Mouse (Mus musculus): ENCODE results near the gene Med28. TPM values are rescaled to one million over a fixed set of nuclear protein-coding genes. Genes with fewer than 3 reads are reported as not detected.

The Med28 gene
- polyA plus RNA-seq, 1 experiment: 4.4 TPM

- H3K9me3 ChIP-seq (ENCODE audit: control insufficient read depth, low read length): no peaks in the 10 kb centered on the region
- TF ChIP-seq TAL1 (IDR thresholded peaks at IDR 0.05; ENCODE audit: low read length) (no peak), GATA1 (IDR thresholded peaks at IDR 0.05; ENCODE audit: low read length) (no peak)
- no peaks in the 10 kb centered on the region for H3K27me3 ChIP-seq (ENCODE audit: control insufficient read depth)
- no peak overlapping the region for H3K4me3 ChIP-seq (replicated peaks)
- peaks cover 21% of the 10 kb centered on the region for H3K4me1 ChIP-seq (ENCODE audit: control insufficient read depth)
- H3K36me3 ChIP-seq (ENCODE audit: control insufficient read depth): peaks cover 43% of the 10 kb centered on the region
These were observed 23.0 kb upstream of the Med28 start for GRCm38 (mm10) chr5:45496930-45497550.

- TF ChIP-seq TAL1 (IDR thresholded peaks at IDR 0.05; ENCODE audit: low read length): no peak
- TF ChIP-seq GATA1 (IDR thresholded peaks at IDR 0.05; ENCODE audit: low read length): no peak
- H3K9me3 ChIP-seq (ENCODE audit: control insufficient read depth, low read length): no peaks in the 10 kb centered on the region
- peaks cover 21% of the 10 kb centered on the region for H3K4me1 ChIP-seq (ENCODE audit: control insufficient read depth)
- peaks cover 47% of the 10 kb centered on the region for H3K36me3 ChIP-seq (ENCODE audit: control insufficient read depth)
- no peak overlapping the region for H3K4me3 ChIP-seq (replicated peaks)
- H3K27me3 ChIP-seq (ENCODE audit: control insufficient read depth): no peaks in the 10 kb centered on the region
These were observed 22.5 kb upstream of the Med28 start for GRCm38 (mm10) chr5:45497564-45497963.

DNA sequence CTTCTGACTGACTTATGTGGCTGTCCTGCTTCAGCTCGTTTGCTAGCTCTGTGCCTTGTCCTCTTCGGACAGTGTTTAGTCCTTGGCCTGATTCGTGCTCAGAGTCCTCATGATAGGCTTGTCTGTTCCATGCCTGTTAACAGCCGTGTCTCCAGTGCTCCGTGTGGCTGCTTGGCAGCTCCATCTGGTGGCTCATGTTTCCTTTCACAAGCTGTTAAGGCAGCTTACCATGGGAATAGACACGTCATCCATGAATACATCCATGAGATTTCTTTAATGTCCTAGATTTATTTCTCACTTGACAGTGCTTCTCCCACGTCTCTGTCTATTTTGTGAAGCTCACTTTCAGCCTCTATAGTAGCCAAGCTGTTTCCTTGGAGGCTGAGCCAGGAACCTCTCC is 10.0 kb upstream of the Med28 start:
- Histone ChIP-seq H3K27me3 (ENCODE audit: control insufficient read depth) (no peaks in the 10 kb centered on the region), H3K4me3 (replicated peaks) (no peak overlapping the region), H3K36me3 (ENCODE audit: control insufficient read depth) (peaks cover 41% of the 10 kb centered on the region), H3K9me3 (ENCODE audit: control insufficient read depth, low read length) (no peaks in the 10 kb centered on the region), H3K4me1 (ENCODE audit: control insufficient read depth) (no peaks in the 10 kb centered on the region)
- TF ChIP-seq TAL1 (IDR thresholded peaks at IDR 0.05; ENCODE audit: low read length): no peak

GRCm38 (mm10) chr5:45512908-45513307 is 7.1 kb upstream of the Med28 start:
- TF ChIP-seq TAL1 (IDR thresholded peaks at IDR 0.05; ENCODE audit: low read length) (no peak), GATA1 (IDR thresholded peaks at IDR 0.05; ENCODE audit: low read length) (no peak)
- Histone ChIP-seq H3K36me3 (ENCODE audit: control insufficient read depth) (peaks cover 24% of the 10 kb centered on the region), H3K4me3 (replicated peaks) (no peak overlapping the region), H3K4me1 (ENCODE audit: control insufficient read depth) (no peaks in the 10 kb centered on the region), H3K27me3 (ENCODE audit: control insufficient read depth) (no peaks in the 10 kb centered on the region), H3K9me3 (ENCODE audit: control insufficient read depth, low read length) (no peaks in the 10 kb centered on the region)

DNA sequence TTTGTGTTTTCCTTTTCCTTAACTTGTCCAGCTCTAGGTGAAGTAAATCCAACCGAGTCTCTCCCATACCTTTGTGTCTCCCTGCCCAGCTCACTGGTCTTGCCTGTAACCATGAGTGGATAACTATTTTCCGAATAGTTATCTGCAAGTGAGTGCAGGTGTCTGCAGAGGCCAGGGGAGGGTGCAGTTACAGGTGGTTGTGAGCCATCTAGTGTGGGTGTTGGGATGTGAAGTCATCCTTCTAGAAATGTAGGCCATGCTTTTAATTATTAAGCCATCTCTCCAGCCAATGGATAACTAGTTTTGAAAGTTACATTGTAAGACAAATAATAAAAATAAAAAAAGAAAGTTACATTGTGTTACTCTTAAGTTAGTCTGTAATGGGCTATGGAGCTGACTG is 6.5 kb upstream of the Med28 start:
- peaks cover 24% of the 10 kb centered on the region for H3K36me3 ChIP-seq (ENCODE audit: control insufficient read depth)
- no peaks in the 10 kb centered on the region for H3K9me3 ChIP-seq (ENCODE audit: control insufficient read depth, low read length)
- no peak overlapping the region for H3K4me3 ChIP-seq (replicated peaks)
- no peaks in the 10 kb centered on the region for H3K27me3 ChIP-seq (ENCODE audit: control insufficient read depth)
- H3K4me1 ChIP-seq (ENCODE audit: control insufficient read depth): no peaks in the 10 kb centered on the region
- TF ChIP-seq GATA1 (IDR thresholded peaks at IDR 0.05; ENCODE audit: low read length): no peak

DNA sequence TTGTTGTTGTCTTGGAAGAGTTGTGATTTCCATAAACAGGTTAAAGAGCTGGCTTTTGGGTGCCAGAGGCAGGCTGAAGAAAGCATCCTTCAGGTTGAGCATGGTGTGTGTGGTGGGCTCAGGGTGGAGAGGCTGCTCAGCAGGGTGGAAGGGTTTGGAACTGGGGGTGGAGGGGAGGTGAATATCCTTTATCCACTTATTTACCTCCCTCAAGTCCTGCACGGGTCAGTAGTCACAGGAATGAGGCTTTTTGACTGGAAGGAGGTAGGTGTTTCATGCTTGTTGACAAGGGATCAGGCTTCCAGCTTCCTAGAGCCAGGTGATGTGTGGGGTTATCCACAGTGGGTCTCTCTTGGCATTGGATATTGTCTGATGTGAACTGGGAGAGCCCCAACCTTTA is 5.4 kb upstream of the Med28 start:
- Histone ChIP-seq H3K4me1 (ENCODE audit: control insufficient read depth) (peaks cover 4% of the 10 kb centered on the region), H3K27me3 (ENCODE audit: control insufficient read depth) (no peaks in the 10 kb centered on the region), H3K4me3 (replicated peaks) (no peak overlapping the region), H3K36me3 (ENCODE audit: control insufficient read depth) (peaks cover 19% of the 10 kb centered on the region), H3K9me3 (ENCODE audit: control insufficient read depth, low read length) (no peaks in the 10 kb centered on the region)
- TF ChIP-seq GATA1 (IDR thresholded peaks at IDR 0.05; ENCODE audit: low read length): no peak
- no peak for TF ChIP-seq TAL1 (IDR thresholded peaks at IDR 0.05; ENCODE audit: low read length)

DNA sequence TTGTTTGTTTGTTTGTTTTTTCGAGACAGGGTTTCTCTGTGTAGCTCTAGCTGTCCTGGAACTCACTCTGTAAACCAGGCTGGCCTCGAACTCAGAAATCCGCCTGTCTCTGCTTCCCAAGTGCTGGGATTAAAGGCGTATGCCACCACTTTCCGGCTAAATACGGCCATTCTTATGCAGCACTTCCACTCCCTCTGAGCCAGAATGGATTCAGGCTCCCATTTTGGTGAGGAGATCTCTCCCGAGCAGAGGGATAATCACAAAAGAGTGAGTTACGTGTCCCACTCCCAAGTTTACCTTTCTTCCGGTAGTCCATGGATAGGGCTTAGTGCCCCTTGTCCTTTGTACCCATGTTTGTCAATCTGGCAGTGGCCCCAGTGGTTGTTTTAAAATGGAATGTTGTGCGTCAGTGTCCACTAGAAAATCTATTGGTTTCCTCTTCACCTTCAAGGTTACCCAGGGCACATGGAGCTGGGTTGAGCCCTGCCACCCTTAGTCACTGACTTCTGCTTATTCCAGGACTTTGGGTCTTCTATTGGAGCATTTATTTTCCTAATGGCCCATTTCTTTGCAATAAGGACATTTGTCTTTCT is 4.8 kb upstream of the Med28 start:
- peaks cover 8% of the 10 kb centered on the region for H3K4me1 ChIP-seq (ENCODE audit: control insufficient read depth)
- H3K9me3 ChIP-seq (ENCODE audit: control insufficient read depth, low read length): no peaks in the 10 kb centered on the region
- H3K27me3 ChIP-seq (ENCODE audit: control insufficient read depth): no peaks in the 10 kb centered on the region
- H3K4me3 ChIP-seq (replicated peaks): no peak overlapping the region
- no peak for TF ChIP-seq TAL1 (IDR thresholded peaks at IDR 0.05; ENCODE audit: low read length)
- TF ChIP-seq GATA1 (IDR thresholded peaks at IDR 0.05; ENCODE audit: low read length): no peak
- H3K36me3 ChIP-seq (ENCODE audit: control insufficient read depth): peaks cover 12% of the 10 kb centered on the region

DNA sequence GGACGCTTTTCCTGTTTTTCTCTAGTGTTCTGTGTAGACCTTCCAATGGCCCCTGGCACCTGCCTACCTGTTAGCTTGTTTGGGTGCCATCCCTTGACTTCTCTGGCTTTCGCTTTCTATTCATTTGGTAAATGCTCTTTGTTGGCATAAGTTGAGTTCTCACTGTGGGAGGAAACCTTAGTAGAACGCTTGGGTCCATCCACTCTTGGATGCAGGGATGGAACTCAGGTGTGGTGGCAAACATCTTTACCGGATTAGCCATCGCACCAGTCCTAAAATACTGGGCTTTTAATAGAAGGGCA is 731 bp downstream of the Med28 start:
- peaks cover 26% of the 10 kb centered on the region for H3K4me1 ChIP-seq (ENCODE audit: control insufficient read depth)
- TF ChIP-seq TAL1 (IDR thresholded peaks at IDR 0.05; ENCODE audit: low read length): no peak
- no peak for TF ChIP-seq GATA1 (IDR thresholded peaks at IDR 0.05; ENCODE audit: low read length)
- no peaks in the 10 kb centered on the region for H3K27me3 ChIP-seq (ENCODE audit: control insufficient read depth)
- peak overlapping the region; percentile 88 for H3K4me3 ChIP-seq (replicated peaks)
- H3K36me3 ChIP-seq (ENCODE audit: control insufficient read depth): peaks cover 34% of the 10 kb centered on the region
- H3K9me3 ChIP-seq (ENCODE audit: control insufficient read depth, low read length): no peaks in the 10 kb centered on the region

- Histone ChIP-seq H3K9me3 (ENCODE audit: control insufficient read depth, low read length) (no peaks in the 10 kb centered on the region), H3K27me3 (ENCODE audit: control insufficient read depth) (no peaks in the 10 kb centered on the region), H3K36me3 (ENCODE audit: control insufficient read depth) (peaks cover 43% of the 10 kb centered on the region), H3K4me3 (replicated peaks) (peak overlapping the region; percentile 88), H3K4me1 (ENCODE audit: control insufficient read depth) (peaks cover 26% of the 10 kb centered on the region)
- TF ChIP-seq GATA1 (IDR thresholded peaks at IDR 0.05; ENCODE audit: low read length): no peak
- no peak for TF ChIP-seq TAL1 (IDR thresholded peaks at IDR 0.05; ENCODE audit: low read length)
These were observed 1.6 kb downstream of the Med28 start for GRCm38 (mm10) chr5:45521601-45522000.

DNA sequence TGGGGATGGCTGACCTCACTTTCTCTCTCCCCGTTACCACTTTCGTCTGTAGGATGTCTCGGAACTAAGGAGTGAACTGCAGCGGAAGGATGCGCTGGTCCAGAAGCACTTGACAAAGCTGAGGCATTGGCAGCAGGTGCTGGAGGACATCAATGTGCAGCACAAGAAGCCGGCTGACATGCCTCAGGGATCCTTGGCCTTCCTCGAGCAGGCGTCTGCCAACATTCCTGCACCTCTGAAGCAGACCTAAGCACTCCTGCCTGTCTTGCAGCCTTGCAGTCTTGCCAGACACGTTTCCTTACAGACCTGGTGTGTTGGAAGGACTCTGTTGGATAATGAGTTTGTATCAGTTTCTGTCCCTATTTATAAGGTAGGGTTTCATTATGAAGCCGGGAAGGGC is 5.1 kb downstream of the Med28 start:
- H3K9me3 ChIP-seq (ENCODE audit: control insufficient read depth, low read length): no peaks in the 10 kb centered on the region
- peaks cover 74% of the 10 kb centered on the region for H3K36me3 ChIP-seq (ENCODE audit: control insufficient read depth)
- no peaks in the 10 kb centered on the region for H3K27me3 ChIP-seq (ENCODE audit: control insufficient read depth)
- H3K4me1 ChIP-seq (ENCODE audit: control insufficient read depth): peaks cover 18% of the 10 kb centered on the region
- no peak overlapping the region for H3K4me3 ChIP-seq (replicated peaks)
- TF ChIP-seq GATA1 (IDR thresholded peaks at IDR 0.05; ENCODE audit: low read length) (no peak), TAL1 (IDR thresholded peaks at IDR 0.05; ENCODE audit: low read length) (no peak)

Data from erythroblast, embryonic 14.5 days (primary cell).